Mouse (Mus musculus) cortical plate, adult 2 months (tissue): ENCODE data around the gene Gm13090. TPM values are rescaled to one million over a fixed set of nuclear protein-coding genes. Genes with fewer than 3 reads are reported as not detected.

Source experiments
- H3K27ac ChIP-seq: fragments of 200-500 bp; 2 replicates; pipeline ENCODE4 v1.5.1; 2012; ENCODE audit warnings: low read length, control low read depth, inconsistent platforms; ENCODE audit not compliant: insufficient read depth
- H3K4me1 ChIP-seq: fragments of 200-500 bp; 2 replicates; pipeline ENCODE4 v1.6.1; 2011; ENCODE audit warnings: low read length; ENCODE audit not compliant: control insufficient read depth, insufficient read depth
- H3K4me3 ChIP-seq: fragments of 200-500 bp; 2 replicates; pipeline ENCODE4 v1.5.1; 2011; ENCODE audit warnings: mild to moderate bottlenecking, low read length, control low read depth; ENCODE audit not compliant: insufficient read depth
- CTCF ChIP-seq: fragments of 200-500 bp; IDR thresholded peaks from 2 replicates; pipeline ENCODE4 v1.5.1; 2011; ENCODE audit warnings: mild to moderate bottlenecking, control low read depth, low read length; ENCODE audit not compliant: insufficient read depth; ENCODE audit errors: extremely low read depth
- POLR2A ChIP-seq: fragments of 200-500 bp; IDR thresholded peaks from 2 replicates; pipeline ENCODE4 v1.6.1; 2011; ENCODE audit warnings: mild to moderate bottlenecking, low read length, control low read depth; ENCODE audit not compliant: insufficient read depth; ENCODE audit errors: extremely low read depth
- polyA plus RNA-seq: library from polyadenylated mRNA; depleted of rRNA; stranded (reverse); fragments of >200 nt; gene quantifications from 2 replicates; pipeline ENCODE4 v1.2.3, GENCODE M21; 2012

Gene Gm13090
- polyA plus RNA-seq, 1 experiment = not detected

DNA sequence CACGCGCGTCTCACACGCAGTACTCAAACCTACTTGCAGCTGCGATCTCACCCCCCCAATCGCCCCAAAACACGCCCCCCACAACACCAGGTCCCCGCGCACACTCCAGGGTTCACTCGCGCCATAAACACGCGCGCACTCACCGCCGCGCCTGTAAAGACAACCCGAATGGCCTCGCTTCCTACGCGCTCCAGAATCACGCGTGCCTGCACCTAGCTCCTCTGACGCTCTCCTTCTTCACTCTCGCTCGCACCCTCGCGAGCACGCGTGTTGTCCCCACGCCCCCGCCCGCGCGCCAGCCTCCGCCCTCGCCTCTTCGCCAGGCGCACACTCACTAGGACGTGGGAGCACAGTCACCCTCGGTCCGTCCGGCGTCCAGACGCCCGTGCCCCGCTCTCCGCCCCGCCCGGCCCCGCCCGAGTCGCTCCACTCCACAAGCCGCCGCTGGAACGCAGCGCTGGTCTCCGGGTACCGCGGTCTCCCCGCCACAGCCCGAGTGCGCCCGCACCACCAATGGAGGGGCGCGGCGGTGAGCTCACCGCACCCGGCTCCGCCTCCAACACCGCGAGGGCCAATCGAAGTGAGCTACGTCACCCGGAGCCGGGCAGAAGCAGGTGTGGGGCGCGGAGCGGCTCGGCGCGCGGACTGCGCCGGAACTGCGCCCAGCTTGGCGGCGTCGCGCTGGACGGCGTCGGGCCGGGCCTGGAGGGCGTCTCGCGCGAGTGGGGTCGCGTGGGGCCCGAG, 18.8 kb downstream of the Gm13090 start:
- peak; percentile 44; the same call in 1 of the 2 replicates for TF ChIP-seq POLR2A
- no peak for TF ChIP-seq CTCF
- Histone ChIP-seq H3K4me3 (peak overlapping the region; percentile 84), H3K27ac (peak overlapping the region; percentile 47), H3K4me1 (peaks cover 7% of the 10 kb centered on the region)

DNA sequence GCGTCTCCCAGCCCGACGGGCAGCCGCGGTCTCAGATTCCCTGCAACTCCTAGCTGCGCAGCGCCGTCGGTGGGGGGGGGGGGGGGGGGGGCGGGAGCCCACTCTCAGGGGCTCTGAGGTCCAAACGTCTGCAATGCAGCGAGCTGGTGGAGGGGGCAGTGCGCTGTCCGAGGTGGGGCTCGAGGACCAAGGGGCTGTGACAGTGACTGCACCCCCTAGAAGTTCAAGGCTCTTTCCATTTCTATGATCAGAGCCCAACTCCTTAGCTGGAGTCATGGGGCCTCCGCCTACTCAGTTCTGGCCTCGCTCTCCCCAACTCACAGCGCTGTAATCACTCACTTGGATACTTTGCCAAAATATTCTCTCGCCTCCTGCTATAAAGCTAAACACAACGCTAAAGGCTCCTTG, 19.5 kb downstream of the Gm13090 start:
- H3K4me3 ChIP-seq = peak overlapping the region; percentile 84
- no peak overlapping the region for H3K27ac ChIP-seq
- no peak for TF ChIP-seq CTCF
- no peak for TF ChIP-seq POLR2A
- peaks cover 5% of the 10 kb centered on the region for H3K4me1 ChIP-seq

DNA sequence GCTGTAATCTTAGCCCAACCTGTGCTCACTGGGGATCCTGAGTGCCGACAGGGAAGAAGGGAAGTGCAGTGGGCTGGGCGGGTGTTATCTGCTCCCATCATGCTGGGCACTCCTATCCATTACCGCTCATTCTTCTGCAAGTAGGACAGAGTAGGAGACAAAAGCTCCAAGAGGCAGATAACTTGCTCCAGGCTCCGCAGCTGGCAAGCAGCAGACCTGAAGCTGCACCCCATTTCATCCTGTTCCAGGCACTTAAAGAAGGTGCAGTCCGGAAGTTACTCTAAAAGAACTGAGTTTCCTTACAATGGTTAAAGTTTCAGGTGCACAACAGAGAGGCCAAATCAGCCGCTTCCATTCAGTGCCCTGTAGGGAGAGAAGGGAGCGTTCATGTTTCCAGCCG, 21.9 kb downstream of the Gm13090 start:
- no peak overlapping the region for H3K27ac ChIP-seq
- no peak overlapping the region for H3K4me3 ChIP-seq
- TF ChIP-seq CTCF (no peak), POLR2A (no peak)
- no peaks in the 10 kb centered on the region for H3K4me1 ChIP-seq

DNA sequence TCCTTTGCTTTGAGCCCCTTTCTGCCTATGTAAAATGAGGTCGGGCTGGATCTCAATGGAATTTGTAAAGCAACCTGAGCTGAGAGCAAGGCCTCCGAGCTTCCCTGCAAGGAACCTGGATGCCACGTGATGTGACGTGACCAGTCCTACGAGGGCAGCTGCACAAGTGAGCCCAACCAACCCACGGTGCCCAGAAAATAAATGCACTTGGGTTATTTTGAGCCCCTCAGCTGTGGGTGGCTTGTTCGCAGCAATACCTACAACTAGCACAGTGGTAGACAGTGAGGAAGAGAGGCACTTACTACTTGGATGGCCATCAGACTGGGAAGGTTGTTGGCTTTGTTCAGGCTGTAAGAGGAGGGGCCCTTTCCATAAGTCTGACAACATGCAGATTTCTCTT, 25.2 kb downstream of the Gm13090 start:
- Histone ChIP-seq H3K27ac (no peak overlapping the region), H3K4me1 (no peaks in the 10 kb centered on the region), H3K4me3 (no peak overlapping the region)
- TF ChIP-seq POLR2A (no peak), CTCF (no peak)

DNA sequence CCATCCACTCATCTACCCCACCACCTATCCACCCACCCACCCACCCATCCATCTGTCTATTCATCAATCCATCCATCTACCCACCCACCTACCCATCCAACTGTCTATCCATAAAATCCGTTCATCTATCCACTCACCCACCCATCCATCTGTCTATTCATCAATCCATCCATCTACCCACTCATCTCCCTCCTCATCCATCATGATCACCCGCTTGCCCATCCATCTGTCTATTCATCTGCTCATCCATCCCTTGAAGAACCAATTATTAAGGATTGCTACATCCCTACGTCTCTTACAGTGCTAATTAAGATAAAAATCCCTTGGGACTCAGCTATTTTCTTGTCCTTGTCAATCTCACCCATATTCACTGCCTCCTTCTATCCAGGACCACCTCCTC, 29.5 kb downstream of the Gm13090 start:
- TF ChIP-seq POLR2A = no peak
- no peak for TF ChIP-seq CTCF
- Histone ChIP-seq H3K27ac (no peak overlapping the region), H3K4me3 (no peak overlapping the region), H3K4me1 (no peaks in the 10 kb centered on the region)

DNA sequence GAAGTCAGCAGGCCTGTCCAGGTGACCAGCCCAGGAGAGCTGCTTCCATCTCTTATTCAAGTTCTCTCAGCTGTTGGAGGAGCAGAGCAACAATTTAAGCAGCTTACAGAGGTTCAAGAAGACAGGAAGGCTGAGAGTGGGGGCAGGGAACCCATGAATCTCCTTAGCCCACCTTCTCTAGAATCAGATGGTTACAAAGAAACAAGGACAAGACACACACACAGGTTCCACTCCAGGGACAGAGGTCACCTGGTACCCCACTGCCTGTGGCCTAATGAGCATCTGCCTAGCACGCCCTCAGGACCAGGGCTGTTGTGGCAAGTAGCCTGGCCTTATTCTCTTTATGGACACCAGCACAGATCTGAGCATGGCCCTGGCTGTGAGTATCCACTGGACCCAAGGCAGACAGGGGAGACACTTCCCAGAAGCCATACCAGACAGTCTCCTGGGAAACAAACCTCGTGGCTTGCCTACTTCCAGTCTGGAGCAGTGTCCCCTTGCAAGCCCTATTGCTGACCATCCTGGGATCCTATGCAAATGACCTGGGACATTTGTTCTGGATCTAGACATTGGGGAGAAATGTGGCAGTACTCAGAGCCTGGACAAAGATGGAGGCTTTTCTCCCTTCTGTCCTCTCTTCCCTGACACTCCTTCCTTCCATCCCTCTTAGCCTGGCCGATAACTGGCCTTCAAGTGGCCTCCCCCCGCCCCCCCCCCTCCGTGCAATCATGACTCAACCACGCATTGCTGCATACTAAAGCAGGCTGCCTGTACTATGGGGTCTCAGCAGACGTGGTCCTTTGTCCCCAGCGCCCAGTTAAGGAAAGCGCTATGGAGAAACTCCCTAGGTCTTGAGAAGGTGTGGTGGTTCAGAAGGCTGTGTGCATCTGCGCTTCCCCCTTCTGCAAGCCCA, 38.5 kb downstream of the Gm13090 start:
- H3K27ac ChIP-seq = peak overlapping the region; percentile 57
- no peak for TF ChIP-seq CTCF
- TF ChIP-seq POLR2A = no peak
- H3K4me1 ChIP-seq = peaks cover 2% of the 10 kb centered on the region; the same call in 1 of the 2 replicates
- peak overlapping the region; percentile 42 for H3K4me3 ChIP-seq

DNA sequence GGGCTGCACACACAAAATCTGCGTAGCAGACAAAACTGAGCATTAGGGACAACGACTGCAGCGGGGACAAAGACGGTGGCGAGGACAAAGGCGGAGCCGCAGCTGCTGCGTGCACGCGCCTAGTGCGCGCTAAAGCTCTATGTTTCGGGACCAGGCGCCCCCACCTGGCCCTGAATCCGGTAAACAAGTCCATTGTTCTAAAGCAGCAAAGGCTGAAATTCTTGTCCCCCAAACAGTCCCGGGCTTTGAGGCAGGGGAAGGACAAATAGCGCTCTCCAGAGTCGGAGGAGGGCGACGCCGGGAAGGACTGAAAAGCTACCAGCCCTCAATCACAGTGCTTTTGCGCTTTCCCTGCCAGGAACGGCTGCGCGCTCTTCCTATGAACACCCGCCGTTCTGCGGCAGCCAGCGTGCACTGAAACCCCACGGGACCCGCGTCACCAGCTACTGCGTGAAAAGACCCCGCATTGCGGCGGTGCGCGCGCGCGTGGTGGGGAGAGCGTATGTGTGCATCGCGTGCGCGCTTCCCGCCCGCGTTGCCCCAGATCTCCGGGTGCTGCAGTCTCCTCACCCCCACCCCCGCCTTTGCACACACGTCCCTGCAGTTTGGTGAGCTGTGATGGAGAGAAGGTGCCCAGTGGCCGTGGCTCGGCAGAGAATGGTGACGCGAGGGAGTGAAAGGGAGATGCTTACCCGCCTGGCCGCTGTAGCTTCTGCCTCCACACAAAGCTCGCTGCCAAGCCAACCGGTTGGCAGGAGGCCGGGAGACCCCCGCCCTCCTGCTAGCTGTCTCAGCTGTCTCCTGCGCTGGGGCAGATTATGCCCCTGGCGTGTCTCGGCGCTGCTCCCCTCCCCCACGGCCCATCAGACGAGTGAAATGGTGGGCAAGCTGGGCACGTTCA, 39.5 kb downstream of the Gm13090 start:
- peak; percentile 58; the same call in 1 of the 2 replicates for TF ChIP-seq POLR2A
- peak; percentile 29; the same call in 1 of the 2 replicates for TF ChIP-seq CTCF
- peak overlapping the region; percentile 57 for H3K27ac ChIP-seq
- peaks cover 2% of the 10 kb centered on the region; the same call in 1 of the 2 replicates for H3K4me1 ChIP-seq
- peak overlapping the region; percentile 42 for H3K4me3 ChIP-seq

DNA sequence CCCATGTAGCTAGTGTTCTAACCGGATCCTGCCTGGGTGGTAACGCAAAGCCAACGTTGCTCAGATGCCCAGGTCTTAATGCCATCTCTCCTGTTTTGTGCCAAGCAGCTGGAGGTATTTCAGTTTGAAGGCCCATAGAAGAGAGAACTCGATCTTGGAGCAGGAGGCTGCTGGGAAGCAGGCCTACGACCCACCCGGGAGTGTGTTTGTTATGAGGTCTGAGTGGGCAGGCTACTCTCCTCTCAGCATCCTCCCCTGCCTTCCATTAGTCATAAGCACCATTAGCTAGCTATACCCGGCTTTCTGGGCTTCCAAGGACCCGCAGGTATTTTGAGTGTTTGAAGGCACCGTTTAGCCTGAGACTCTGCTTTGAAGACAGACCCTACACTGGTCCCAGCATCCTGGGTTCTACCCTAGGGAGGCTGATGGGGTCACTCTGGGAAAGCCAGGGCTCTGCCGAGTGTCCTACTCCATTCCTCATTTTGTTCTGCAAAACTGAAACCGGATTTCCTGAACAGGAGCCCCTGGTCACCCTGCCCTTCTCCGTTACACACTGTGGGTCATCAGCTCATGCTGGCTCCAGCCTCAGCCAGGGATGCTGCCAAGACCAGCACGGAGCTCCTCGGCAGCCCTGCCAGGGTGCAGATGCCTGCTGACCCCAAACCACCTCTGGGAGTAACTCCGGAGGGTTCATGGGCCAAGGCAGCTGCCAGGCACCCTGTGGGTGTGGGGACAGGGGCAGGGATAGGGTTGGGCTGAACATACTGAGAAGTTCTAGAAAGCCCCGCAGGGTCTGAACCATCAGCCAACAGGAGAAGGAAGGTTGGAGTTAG, 40.6 kb downstream of the Gm13090 start:
- TF ChIP-seq CTCF = no peak
- TF ChIP-seq POLR2A = no peak
- Histone ChIP-seq H3K4me3 (peak overlapping the region; percentile 42; the same call in 1 of the 2 replicates), H3K4me1 (peaks cover 2% of the 10 kb centered on the region; the same call in 1 of the 2 replicates), H3K27ac (peak overlapping the region; percentile 57)
